Mouse (Mus musculus): ENCODE data around the gene Olfr1291-ps1.

Gene Olfr1291-ps1

DNA sequence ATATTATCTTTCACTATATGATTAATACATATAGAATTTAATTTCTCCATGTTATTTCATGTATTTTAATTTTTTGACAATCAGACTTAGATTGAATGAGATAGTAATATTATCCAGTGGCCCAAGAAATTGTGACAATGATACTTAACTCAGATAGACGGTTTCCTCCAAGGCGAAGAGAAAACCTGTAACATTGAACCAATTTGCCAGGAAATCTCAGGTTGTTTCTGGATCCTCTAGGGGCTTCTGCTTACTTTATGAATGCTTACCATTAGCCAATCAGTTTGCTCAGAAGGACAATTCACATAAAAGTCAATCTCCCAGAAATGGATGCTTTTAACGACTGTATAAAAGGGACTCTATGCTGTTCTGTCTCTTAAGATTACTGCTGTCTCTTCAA, at the start of gene Olfr1291-ps1:
Gene Olfr1291-ps1 (plus strand): TSS at position 301 of the 400 bp plus-strand sequence.
- no peak for DNase-seq

DNA sequence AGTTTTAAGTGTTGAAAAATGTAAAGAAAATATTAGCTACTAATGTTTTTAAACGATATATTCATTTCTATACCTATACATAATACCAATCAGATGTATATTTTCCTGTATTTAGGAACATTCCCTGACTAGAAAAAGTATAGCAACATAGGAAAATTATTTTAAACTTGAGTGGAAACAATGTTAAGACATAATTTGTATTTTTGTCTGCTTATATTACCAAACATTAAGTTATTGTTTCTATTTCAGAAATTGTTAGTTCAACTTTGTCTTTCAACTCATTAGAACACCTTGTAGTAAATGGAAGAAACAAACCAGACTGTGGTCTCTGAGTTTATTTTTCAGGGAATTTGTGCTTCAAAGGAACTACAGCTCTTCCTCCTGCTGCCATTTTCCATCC, 48.1 kb upstream of the Olfr1291-ps1 start, which contains the start of gene Olfr1287:
Gene Olfr1287 (plus strand): TSS at position 301 of the 400 bp plus-strand sequence.
- no peak for DNase-seq

DNA sequence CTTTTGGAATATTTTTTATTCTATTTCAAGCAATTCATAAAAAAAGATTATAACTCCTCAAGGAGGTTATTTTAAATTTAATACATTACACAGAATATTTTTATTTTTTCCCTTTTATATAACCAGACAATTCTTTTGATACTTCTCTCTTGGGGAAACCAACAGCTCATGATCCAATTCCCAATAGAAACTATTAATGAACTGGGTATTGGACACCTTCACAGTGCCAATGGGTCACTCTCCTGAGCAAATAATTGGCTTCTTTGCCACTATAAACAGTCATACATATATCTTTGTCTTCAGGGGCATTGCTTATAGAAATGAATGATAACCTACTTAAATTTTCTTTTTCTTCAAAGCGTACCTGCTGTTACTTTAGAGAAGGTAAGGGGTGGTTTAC, 23.2 kb upstream of the Olfr1291-ps1 start, which contains the start of gene Olfr1288:
Gene Olfr1288 (plus strand): TSS at position 301 of the 400 bp plus-strand sequence.
- DNase-seq, result no peak

DNA sequence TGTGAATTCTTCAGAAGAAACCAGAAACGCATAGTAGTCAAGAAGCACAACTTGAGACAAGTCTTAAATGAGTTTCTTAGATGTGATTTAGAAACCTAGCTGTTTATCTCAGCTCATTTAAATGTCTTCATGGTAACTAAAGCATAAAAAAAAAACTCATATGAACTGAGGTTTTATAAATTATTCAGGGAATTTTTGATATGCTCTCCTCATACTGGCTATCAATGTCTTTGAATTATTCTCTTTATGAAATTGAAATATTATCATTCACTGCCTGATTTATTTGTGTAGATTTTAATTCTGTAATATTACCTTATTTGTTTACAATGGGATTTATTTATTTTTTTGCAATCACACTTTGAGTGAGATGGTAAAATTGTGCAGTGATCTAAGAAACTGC, 16.5 kb upstream of the Olfr1291-ps1 start, which contains the start of gene Olfr1289:
Gene Olfr1289 (plus strand): TSS at position 301 of the 400 bp plus-strand sequence.
- no peak for DNase-seq

DNA sequence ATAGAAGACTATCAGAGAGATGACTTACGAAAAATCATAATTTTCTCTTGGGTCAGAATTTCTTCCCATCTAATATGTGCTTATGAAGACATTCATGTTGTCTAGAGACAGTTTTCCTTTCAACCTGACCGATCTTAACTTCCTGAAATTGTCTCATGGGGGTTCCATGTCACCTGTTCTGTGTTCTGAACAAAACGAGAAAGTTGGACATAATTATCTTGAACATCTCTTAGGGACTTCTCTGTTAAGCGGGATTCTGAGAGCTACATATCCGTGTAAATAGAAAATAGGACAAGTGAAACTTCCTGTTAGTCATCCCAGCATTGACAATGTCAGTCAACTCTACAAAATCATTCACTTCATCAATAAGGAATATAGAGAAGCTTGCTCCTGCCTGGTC, 3.3 kb upstream of the Olfr1291-ps1 start, which contains the start of gene Olfr1290:
Gene Olfr1290 (minus strand): TSS at position 101 of the 400 bp plus-strand sequence.
- no peak for DNase-seq

DNA sequence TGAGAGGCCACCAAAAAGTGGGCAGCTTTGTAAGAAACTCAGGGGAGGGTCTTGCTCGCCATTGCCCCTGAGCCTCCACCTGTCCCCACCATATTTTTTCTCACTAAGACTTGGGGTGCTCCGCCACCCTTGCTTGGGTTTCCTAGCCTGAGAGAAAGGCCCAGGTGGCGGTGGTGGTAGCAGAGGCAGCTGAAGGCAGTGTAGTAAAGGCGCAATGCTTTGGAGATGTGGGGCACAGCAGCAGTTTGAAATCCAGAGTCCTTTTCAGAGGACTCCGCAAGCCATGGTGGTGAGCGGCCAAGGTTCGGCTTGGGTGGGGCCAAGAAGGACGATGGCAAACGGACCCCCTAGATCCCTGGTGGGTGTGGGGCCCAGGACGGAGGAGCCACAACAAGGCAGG, 20.5 kb downstream of the Olfr1291-ps1 start:
- DNase-seq, result no peak

DNA sequence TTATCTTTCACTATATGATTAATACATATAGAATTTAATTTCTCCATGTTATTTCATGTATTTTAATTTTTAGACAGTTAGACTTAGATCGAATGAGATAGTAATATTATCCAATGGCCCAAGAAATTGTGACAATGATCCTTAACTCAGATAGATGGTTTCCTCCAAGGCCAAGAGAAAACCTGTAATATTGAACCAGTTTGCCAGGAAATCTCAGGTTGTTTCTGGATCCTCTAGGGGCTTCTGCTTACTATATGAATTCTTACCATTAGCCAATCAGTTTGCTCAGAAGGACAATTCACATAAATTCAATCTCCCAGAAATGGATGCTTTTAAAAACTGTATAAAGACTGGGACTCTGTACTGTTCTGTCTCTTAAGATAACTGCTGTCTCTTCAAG, 27.9 kb downstream of the Olfr1291-ps1 start, which contains the start of gene Olfr1293-ps:
Gene Olfr1293-ps (plus strand): TSS at position 301 of the 400 bp plus-strand sequence.
- DNase-seq, result no peak

DNA sequence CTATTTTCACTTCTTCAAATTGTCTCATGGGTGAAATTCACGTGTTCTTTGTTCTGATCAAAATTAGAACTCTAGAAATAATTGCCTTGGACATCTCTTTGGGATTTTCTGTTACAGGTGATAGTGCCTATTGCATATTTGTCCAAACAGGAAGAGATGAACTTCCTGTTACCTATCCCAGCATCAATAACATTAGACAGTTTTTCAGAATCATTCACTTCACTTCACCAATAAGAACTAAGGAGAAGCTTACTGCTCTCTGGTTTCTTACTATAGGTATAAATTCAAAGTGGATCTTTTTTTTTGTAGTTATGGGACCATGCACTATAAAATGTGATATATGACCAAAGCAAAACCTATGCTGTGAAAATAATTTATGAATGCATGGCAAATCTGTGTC, 43.2 kb downstream of the Olfr1291-ps1 start, which contains the start of gene Olfr1294:
Gene Olfr1294 (minus strand): TSS at position 101 of the 400 bp plus-strand sequence.
- no peak for DNase-seq

All from thymus, postnatal 36 days (tissue).